Comparison of ENCODE assay signal across 9 mouse cellular contexts in genomic region chr2:168107356-168107755, GRCm38 (mm10). TPM values are rescaled to one million over a fixed set of nuclear protein-coding genes. Genes with fewer than 3 reads are reported as not detected.
DNase-seq lines count a peak whose midpoint lies in the region; ATAC-seq and TF ChIP-seq lines count a peak whose summit lies in the region.
"Had no signal": no experiment of that assay in that cellular context is flagged by ENCODE, and none has a peak within 500 bp of the region (broad histone marks: within the 10 kb centered on the region; RNA-seq: fewer than 3 reads in every experiment).

No protein-coding gene starts in this region.

- H3K27me3 ChIP-seq in intestine, embryonic 14.5 days (replicated peaks; ENCODE audit: control insufficient read depth, insufficient read depth, low read length): no peaks in the 10 kb centered on the region
- H3K27me3 ChIP-seq in intestine, embryonic 16.5 days (replicated peaks; ENCODE audit: control insufficient read depth, insufficient read depth, low read length): no peaks in the 10 kb centered on the region
- H3K27me3 ChIP-seq in hindbrain, embryonic 15.5 days: no peaks in the 10 kb centered on the region
- no peaks in the 10 kb centered on the region for H3K27me3 ChIP-seq in midbrain, postnatal 0 days (ENCODE audit: insufficient read depth, low read length)

- TF ChIP-seq CTCF in brain, embryonic 14.5 days (IDR thresholded peaks at IDR 0.05; ENCODE audit: borderline replicate concordance, extremely low read depth, insufficient read depth, insufficient read length): no peak
- no peak for TF ChIP-seq CTCF in midbrain, postnatal 0 days (IDR thresholded peaks at IDR 0.05)
- TF ChIP-seq CTCF in gastrocnemius, adult 2 months (IDR thresholded peaks at IDR 0.05): no peak

- no peak for ATAC-seq in intestine, embryonic 14.5 days (replicated peaks; ENCODE audit: low FRiP score, low TSS enrichment, low read depth)
- ATAC-seq in intestine, embryonic 16.5 days: no peak
- ATAC-seq in hindbrain, embryonic 15.5 days (ENCODE audit: low FRiP score, low read depth): peak; percentile 23; the same call in 1 of the 2 replicates
- ATAC-seq in midbrain, postnatal 0 days (ENCODE audit: low FRiP score): no peak

- H3K4me2 ChIP-seq in intestine, embryonic 14.5 days (ENCODE audit: low read length): peak overlapping the region; percentile 18; the same call in 1 of the 2 replicates
- no peak overlapping the region for H3K4me2 ChIP-seq in intestine, embryonic 16.5 days (ENCODE audit: low read depth, low read length)
- peak overlapping the region; percentile 48 for H3K4me2 ChIP-seq in hindbrain, embryonic 15.5 days
- peak overlapping the region; percentile 49 for H3K4me2 ChIP-seq in midbrain, postnatal 0 days (ENCODE audit: low read depth, low read length, poor library complexity, severe bottlenecking)

- 84% methylated on average over 15 of the region's 15 CpGs for WGBS in intestine, embryonic 14.5 days
- WGBS in intestine, embryonic 16.5 days: 70% methylated on average over 15 of the region's 15 CpGs
- WGBS in hindbrain, embryonic 15.5 days: 40% methylated on average over 15 of the region's 15 CpGs
- 43% methylated on average over 15 of the region's 15 CpGs for WGBS in midbrain, postnatal 0 days

- H3K4me1 ChIP-seq in intestine, embryonic 14.5 days (replicated peaks; ENCODE audit: control insufficient read depth, insufficient read depth, low read length): peaks cover 5% of the 10 kb centered on the region; the same call in 1 of the 2 replicates
- H3K4me1 ChIP-seq in intestine, embryonic 16.5 days (ENCODE audit: control insufficient read depth, insufficient read depth, low read length): peaks cover 12% of the 10 kb centered on the region
- H3K4me1 ChIP-seq in hindbrain, embryonic 15.5 days (replicated peaks): peaks cover 21% of the 10 kb centered on the region
- H3K4me1 ChIP-seq in midbrain, postnatal 0 days (ENCODE audit: insufficient read depth, low read length): no peaks in the 10 kb centered on the region

- H3K4me3 ChIP-seq in intestine, embryonic 14.5 days (ENCODE audit: low read depth, low read length): no peak overlapping the region
- H3K4me3 ChIP-seq in intestine, embryonic 16.5 days (ENCODE audit: low read length): no peak overlapping the region
- H3K4me3 ChIP-seq in hindbrain, embryonic 15.5 days: no peak overlapping the region
- no peak overlapping the region for H3K4me3 ChIP-seq in midbrain, postnatal 0 days (ENCODE audit: low read depth, low read length)
- H3K4me3 ChIP-seq in gastrocnemius, adult 2 months: no peak overlapping the region

- no peaks in the 10 kb centered on the region for H3K36me3 ChIP-seq in intestine, embryonic 14.5 days (ENCODE audit: control insufficient read depth, insufficient read depth, low read length)
- no peaks in the 10 kb centered on the region for H3K36me3 ChIP-seq in intestine, embryonic 16.5 days (ENCODE audit: control insufficient read depth, insufficient read depth, low read length)
- no peaks in the 10 kb centered on the region for H3K36me3 ChIP-seq in hindbrain, embryonic 15.5 days
- no peaks in the 10 kb centered on the region for H3K36me3 ChIP-seq in midbrain, postnatal 0 days (ENCODE audit: insufficient read depth, low read length)
- H3K36me3 ChIP-seq: G1E had no signal

- no peaks in the 10 kb centered on the region for H3K9me3 ChIP-seq in intestine, embryonic 14.5 days (ENCODE audit: control insufficient read depth, low read length)
- H3K9me3 ChIP-seq in intestine, embryonic 16.5 days (ENCODE audit: control insufficient read depth, low read length): no peaks in the 10 kb centered on the region
- H3K9me3 ChIP-seq in hindbrain, embryonic 15.5 days: no peaks in the 10 kb centered on the region
- H3K9me3 ChIP-seq in midbrain, postnatal 0 days (ENCODE audit: low read length): no peaks in the 10 kb centered on the region
- H3K9me3 ChIP-seq: G1E had no signal

- intact Hi-C loops in gastrocnemius, adult 2 months (cut with DNase I): no loop called here

- H3K9ac ChIP-seq in intestine, embryonic 14.5 days (ENCODE audit: low read length): no peak overlapping the region
- H3K9ac ChIP-seq in intestine, embryonic 16.5 days (ENCODE audit: low read depth, low read length): no peak overlapping the region
- H3K9ac ChIP-seq in hindbrain, embryonic 15.5 days: no peak overlapping the region
- no peak overlapping the region; the same call in 1 of the 2 replicates for H3K9ac ChIP-seq in midbrain, postnatal 0 days (replicated peaks; ENCODE audit: low read length, poor library complexity, severe bottlenecking)

- no peak for DNase-seq in intestine, embryonic 14.5 days (ENCODE audit: low spot score)
- peak; percentile 68 for DNase-seq in brain, embryonic 14.5 days (ENCODE audit: low read depth)
- peak; percentile 48 for DNase-seq in midbrain, postnatal 0 days (ENCODE audit: low spot score)
- DNase-seq in gastrocnemius, adult 2 months: no peak
- no peak for DNase-seq in cerebellum, adult 9-10 months
- DNase-seq: thymus, adult 2 months had no signal

- no peak overlapping the region for H3K27ac ChIP-seq in intestine, embryonic 14.5 days (ENCODE audit: low read depth)
- no peak overlapping the region; the same call in 1 of the 2 replicates for H3K27ac ChIP-seq in intestine, embryonic 16.5 days (ENCODE audit: low read length)
- peak overlapping the region; percentile 70; the same call in 1 of the 2 replicates for H3K27ac ChIP-seq in hindbrain, embryonic 15.5 days (replicated peaks)
- no peak overlapping the region for H3K27ac ChIP-seq in midbrain, postnatal 0 days (ENCODE audit: low read depth, low read length)
- no peak overlapping the region for H3K27ac ChIP-seq in gastrocnemius, adult 2 months

- no peak for TF ChIP-seq POLR2A in brain, embryonic 14.5 days (IDR thresholded peaks at IDR 0.05; ENCODE audit: borderline replicate concordance, extremely low read depth, insufficient read depth, insufficient read length, poor library complexity, severe bottlenecking)

RNA-seq across cellular contexts. Expression of gene Pard6b, which starts 26.6 kb away (rescaled TPM):
- polyA plus RNA-seq in intestine, embryonic 14.5 days (2014; fragmentation: Nextera tagmentation; extraction: Ambion mirVana): 20.0 and 21.6 TPM in 2 replicates
- polyA plus RNA-seq in intestine, embryonic 16.5 days (2015; fragmentation: Nextera tagmentation; extraction: Ambion mirVana): 7.8 and 13.9 TPM in 2 replicates
- 8.0 and 10.3 TPM in 2 replicates for polyA plus RNA-seq in brain, embryonic 14.5 days (2012; rRNA removed)
- polyA plus RNA-seq in hindbrain, embryonic 15.5 days (2015; fragmentation: Nextera tagmentation; extraction: Ambion mirVana): 5.8 and 7.2 TPM in 2 replicates
- total RNA-seq in midbrain, postnatal 0 days (2014; rRNA removed): 6.6 and 6.8 TPM in 2 replicates
- 3.9 and 5.1 TPM in 2 replicates for polyA plus RNA-seq in midbrain, postnatal 0 days (2015; fragmentation: Nextera tagmentation; extraction: Ambion mirVana)
- 1 to 10 TPM in 1 of 2 experiments, under 1 TPM in 1; 0.66 to 1.7 TPM for total RNA-seq in gastrocnemius, adult 2 months (2021)

Comparison
In these comparisons a context has a peak if more than half of its experiments do, and no peak if none do; other contexts are left out.
1. DNase-seq: peak in brain, embryonic 14.5 days (single experiment) and midbrain, postnatal 0 days (single experiment); none in intestine, embryonic 14.5 days (single experiment), gastrocnemius, adult 2 months (single experiment) and cerebellum, adult 9-10 months (single experiment).